Mouse (Mus musculus) lung, postnatal 36 days (tissue): ENCODE results near the gene Rabgap1l.
"Not testable (repeated sequence)": the region's sequence is repeated elsewhere in the genome, so short reads cannot be mapped to it uniquely, and the experiment has no call there.

Experiments
- DNase-seq: peaks from one replicate; pipeline ENCODE4 v3.0.0; 2022; ENCODE audit warnings: mixed read lengths

Gene Rabgap1l

DNA sequence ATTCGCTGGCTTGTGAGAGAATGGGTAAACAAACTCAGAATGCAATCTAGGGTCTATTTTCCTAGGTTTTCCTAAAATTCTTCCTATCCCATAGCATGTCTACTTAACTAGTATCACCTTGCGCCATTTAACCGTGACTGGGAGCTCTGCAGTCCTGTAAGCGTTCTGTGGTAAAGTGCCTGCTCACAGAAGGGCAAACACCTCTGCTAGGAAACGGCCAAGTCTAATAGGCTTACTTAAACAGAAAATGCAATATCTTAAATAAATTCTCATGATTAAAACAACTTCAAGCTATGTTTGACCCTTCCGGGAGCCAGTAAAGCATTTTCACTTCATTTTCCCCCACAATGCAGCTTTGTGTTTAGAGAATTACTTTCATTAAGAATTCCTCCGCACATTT is 484.5 kb downstream of the Rabgap1l start:
- DNase-seq = no peak

- DNase-seq = no peak
These were observed 486.0 kb downstream of the Rabgap1l start for GRCm38 (mm10) chr1:160306866-160307616.

- DNase-seq = no peak
These were observed 486.7 kb downstream of the Rabgap1l start for GRCm38 (mm10) chr1:160306336-160306735.

GRCm38 (mm10) chr1:160305826-160306225 is 487.2 kb downstream of the Rabgap1l start:
- DNase-seq = no peak

DNA sequence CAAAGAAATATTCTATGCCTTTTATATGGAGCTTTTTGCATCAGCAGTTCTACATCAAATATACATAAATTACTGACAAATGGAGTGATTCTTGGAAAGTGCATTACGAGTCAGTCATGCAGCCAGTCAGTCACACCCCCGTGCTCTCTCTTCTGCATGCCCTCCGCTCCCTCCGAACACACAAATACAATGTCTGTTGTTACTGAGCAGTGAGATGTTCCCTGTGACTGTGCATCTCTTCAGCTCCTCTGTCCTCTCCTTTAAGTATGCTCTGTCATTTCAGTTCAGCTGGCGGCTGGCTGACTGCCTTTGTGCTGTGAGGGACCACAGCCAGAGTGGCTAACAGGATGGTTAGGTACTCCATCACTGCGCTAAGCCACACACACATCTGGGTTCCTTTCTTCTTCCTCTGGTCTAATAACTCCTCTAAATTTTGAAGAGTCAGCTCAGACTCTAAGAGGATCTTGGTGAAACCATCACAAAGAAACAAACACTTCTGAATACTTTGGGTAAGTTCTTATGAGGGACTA is 488.0 kb downstream of the Rabgap1l start:
- DNase-seq = no peak

GRCm38 (mm10) chr1:160302268-160302667 is 490.7 kb downstream of the Rabgap1l start:
- DNase-seq = no peak

DNA sequence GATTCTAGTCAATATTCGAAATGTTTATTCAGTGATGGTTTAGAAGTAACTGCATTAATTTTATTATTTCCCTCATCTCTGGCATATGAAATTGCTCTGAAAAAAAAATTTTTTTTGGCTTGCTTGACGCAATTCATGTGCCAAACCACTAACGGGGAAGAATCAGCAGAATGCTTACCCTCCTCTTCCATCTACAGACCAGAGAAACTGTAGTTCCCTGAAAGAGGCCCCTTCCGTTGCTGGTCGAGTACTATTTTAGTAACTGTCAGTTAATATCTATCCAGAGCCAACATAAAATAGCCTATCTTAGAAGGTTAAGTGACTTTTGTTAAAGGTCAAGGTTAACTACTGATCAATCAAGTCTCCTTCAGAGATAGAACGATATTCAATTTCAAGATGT is 491.9 kb downstream of the Rabgap1l start:
- DNase-seq = no peak

DNA sequence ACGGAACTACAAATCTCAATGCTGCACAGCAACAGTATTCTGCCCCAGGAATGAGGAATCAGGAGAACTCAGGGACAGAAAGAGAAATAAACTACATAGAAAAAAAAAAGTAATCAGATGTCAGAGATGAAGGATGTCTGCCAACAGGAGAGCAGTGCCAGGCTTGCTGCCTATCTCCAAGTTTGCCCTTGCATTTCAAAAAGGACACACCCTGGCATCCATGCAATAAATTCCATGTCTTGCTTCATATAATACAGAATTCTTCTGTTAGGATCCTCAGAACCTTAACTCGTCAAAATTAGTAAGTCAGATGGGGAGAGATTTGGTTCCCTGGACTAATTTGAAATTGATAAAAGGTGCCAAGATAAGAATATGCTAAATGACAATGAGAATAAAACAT is 492.3 kb downstream of the Rabgap1l start:
- no peak for DNase-seq

- DNase-seq = no peak
These were observed 493.0 kb downstream of the Rabgap1l start for GRCm38 (mm10) chr1:160299979-160300378.

GRCm38 (mm10) chr1:160298893-160299292 is 494.1 kb downstream of the Rabgap1l start:
- DNase-seq = no peak

DNA sequence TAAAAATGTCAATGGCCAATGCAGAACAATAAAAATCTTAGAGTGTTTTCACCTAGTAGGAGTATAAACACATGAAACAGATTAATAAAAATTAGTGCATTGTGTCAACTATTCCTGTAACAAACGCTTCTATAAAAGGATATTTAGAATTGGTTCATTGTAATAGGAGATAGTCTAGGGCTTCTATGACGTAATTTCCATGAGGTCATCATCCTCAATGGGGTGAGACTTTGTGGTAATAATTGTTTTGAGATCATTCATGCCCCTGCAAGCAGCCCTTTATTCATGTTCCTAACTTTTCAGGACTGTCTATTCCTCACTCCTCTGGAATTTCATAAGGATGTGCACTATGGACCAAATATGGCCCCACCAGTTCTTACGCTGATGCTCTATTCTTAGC is 495.3 kb downstream of the Rabgap1l start:
- DNase-seq = no peak

DNA sequence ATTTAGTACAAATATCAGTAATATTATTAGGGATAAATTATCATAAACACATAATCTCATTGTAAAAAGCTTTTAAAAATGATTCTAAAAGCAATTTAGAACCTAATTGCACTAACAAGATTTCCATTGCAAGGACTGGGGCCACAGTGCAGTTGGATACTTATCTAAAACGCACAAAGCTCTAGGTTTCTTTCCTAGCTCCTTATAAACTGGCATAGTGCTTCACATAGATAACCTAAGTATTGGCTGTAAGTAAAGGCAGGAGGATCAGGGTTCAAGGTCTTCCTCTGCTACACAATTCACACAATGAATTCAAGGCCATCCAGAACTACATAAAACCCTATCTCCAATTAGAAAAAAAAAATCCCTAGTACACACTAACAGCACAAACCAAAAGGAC is 497.7 kb downstream of the Rabgap1l start:
- no peak for DNase-seq

GRCm38 (mm10) chr1:160293488-160293887 is 499.5 kb downstream of the Rabgap1l start:
- DNase-seq = no peak

DNA sequence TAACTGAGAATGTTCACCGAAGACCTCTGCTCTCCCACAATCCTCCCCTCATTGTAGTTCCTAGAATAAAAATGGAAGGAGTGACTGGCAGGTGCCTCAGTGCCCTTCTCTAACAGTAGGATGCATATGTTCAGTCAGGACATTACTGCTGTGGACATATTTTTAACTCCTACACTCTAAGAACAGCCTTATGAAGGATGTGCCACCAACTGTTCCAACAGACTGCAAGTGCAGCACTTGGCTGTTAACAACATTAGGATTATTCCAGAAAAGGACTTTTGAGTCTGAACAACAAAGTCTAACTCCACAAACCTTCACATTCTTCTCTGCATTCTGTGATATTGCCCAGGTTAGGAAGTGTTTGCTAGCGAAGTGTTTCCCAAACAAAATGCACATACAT is 501.0 kb downstream of the Rabgap1l start:
- no peak for DNase-seq

DNA sequence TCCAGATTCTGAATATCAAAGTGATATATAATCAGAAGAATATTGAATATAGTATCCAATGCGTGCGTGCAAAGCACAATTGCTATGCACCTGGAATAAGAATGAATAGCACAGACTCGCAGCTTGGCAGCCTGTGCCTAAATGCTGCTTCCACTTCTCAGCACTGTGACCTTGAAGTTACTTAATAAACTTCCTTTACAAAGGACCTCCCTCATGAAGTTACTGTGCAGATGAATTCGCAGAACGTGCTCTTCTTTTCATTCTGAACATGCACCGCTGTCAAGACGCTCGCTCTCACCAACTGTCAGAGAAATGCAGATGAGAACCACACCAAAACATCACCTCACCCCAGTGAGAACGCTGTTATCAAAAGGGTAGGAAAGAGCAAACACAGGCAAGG is 502.8 kb downstream of the Rabgap1l start:
- no peak for DNase-seq

- DNase-seq = no peak
These were observed 505.9 kb downstream of the Rabgap1l start for GRCm38 (mm10) chr1:160287058-160287645.

GRCm38 (mm10) chr1:160286400-160287057 is 506.5 kb downstream of the Rabgap1l start:
- DNase-seq = no peak

DNA sequence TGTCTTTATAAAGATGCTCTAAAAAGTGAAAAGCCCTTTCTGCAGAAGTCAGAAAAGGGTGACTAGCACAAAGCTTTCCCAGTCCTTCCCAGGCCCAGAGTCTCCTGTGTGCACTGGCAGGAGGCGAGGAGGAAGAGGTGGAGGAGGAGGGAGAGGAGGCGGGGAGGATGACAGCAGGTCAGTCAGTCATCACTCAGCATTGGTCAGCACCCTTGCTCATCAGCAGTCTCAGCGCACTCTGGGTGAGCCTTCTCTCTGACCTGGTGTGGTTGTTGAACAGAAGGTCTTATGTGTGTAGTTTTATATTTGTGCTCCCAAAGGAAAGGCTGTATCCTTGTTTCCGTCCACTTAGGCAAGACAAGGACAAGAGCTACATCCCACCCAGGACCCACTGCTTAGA is 508.8 kb downstream of the Rabgap1l start:
- DNase-seq = no peak

DNA sequence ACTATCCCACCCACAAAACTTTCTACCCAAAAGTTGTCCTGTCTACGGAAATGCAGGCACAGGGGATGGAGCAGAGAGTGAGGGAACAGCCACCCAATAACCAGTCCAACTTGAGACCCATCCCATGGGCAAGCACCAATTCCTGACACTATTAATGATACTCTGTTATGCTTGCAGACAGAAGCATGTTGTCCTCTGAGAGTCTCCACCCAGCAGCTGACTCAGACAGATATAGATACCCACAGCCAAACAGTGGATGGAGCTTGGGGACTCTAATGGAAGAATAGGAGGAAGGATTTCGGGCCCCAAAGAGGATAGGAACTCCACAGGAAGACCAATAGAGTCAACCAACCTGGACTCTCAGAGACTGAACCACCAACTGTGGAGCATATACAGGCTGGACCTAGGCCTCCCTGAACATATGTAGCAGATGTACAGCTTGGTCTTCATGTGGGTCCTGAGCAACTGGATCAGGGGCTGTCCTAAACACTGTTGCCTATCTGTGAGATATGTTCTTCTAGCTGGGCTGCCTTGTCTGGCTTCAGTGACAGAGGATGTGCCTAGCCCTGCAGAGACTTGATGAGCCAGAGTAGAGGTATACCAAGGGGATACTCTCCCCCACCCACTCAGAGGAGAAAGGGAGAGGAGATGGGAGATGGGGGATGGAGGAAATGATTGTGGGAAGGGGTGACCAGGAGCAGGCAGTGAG is 510.7 kb downstream of the Rabgap1l start:
- not testable (repeated sequence) for DNase-seq

GRCm38 (mm10) chr1:160281337-160282084 is 511.5 kb downstream of the Rabgap1l start:
- DNase-seq = no peak

- DNase-seq = peak; percentile 40
These were observed 512.4 kb downstream of the Rabgap1l start for GRCm38 (mm10) chr1:160280603-160281002.

DNA sequence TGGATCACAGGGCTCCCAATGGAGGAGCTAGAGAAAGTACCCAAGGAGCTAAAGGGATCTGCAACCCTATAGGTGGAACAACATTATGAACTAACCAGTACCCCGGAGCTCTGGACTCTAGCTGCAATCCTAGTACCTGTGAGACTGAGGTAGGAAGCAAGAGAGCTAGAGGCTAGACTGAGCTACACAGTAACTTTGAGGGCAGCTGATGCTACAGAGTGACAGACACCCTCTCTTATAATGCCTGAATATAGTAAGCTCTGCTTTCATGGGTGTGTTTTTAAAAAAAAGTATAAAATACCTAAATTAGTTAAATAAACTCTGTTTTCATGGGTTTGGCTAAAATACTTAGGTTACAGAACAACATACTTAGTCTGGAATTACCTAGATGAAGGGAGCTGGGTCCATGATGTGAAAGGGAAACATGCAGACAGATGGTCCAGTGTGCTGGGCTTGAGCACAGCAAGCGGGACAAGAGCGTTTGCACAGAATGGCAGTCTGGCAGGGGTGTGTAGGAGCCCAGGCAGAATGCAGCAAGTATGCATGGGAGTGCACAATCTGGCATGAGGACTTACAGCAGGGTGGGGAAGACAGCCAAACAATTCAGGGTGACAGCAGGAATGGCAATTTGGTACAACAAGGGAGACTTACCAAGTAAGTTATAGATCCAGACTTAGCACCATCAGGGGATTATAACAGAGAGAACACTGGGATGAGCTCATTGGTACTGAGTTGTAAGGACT is 514.9 kb downstream of the Rabgap1l start:
- no peak for DNase-seq
